Mouse (Mus musculus) forebrain, embryonic 13.5 days (tissue): Measurements from ENCODE around the gene Nlrp10. TPM values are rescaled to one million over a fixed set of nuclear protein-coding genes. Genes with fewer than 3 reads are reported as not detected.

Experiments
- ATAC-seq: fragments of 200-750 bp; cut with Nextera tagmentation; 2 replicates; pipeline ENCODE4 v1.8.0; 2017
- H3K27ac ChIP-seq: fragments of 300-500 bp; sonication (generic); 2 replicates; pipeline ENCODE4 v1.5.1; 2015; ENCODE audit warnings: inconsistent platforms, mild to moderate bottlenecking, moderate library complexity
- H3K27me3 ChIP-seq: fragments of 300-500 bp; sonication (generic); 2 replicates; pipeline ENCODE4 v1.6.1; 2015; ENCODE audit warnings: mild to moderate bottlenecking, inconsistent platforms
- H3K36me3 ChIP-seq: fragments of 300-500 bp; sonication (generic); 2 replicates; pipeline ENCODE4 v1.6.1; 2015; ENCODE audit warnings: mild to moderate bottlenecking, inconsistent platforms; ENCODE audit not compliant: poor library complexity, severe bottlenecking
- H3K4me1 ChIP-seq: fragments of 300-500 bp; sonication (generic); 2 replicates; pipeline ENCODE4 v1.6.1; 2015; ENCODE audit warnings: inconsistent platforms
- H3K4me2 ChIP-seq: fragments of 300-500 bp; sonication (generic); 2 replicates; pipeline ENCODE4 v1.6.1; 2015; ENCODE audit warnings: inconsistent platforms, mild to moderate bottlenecking, moderate library complexity
- H3K4me3 ChIP-seq: fragments of 300-500 bp; sonication (generic); 2 replicates; pipeline ENCODE4 v1.5.1; 2015; ENCODE audit warnings: mild to moderate bottlenecking, inconsistent platforms
- H3K9ac ChIP-seq: fragments of 300-500 bp; sonication (generic); 2 replicates; pipeline ENCODE4 v1.6.1; 2015; ENCODE audit warnings: mild to moderate bottlenecking, inconsistent platforms
- H3K9me3 ChIP-seq: fragments of 300-500 bp; sonication (generic); replicated peaks from 2 replicates; pipeline ENCODE4 v1.6.1; 2016; ENCODE audit warnings: inconsistent platforms
- WGBS: fragments of 180-500 bp; shearing (Covaris S2); methylation state at CpG from one replicate; pipeline ENCODE4 v1.1.7; 2015; 5-methylcytosine and 5-hydroxymethylcytosine counted together
- polyA plus RNA-seq: library from polyadenylated mRNA; unstranded; fragments of >200 nt; fragmentation: Nextera tagmentation; extraction: Ambion mirVana; gene quantifications from 2 replicates; pipeline ENCODE4 v1.2.1, GENCODE M21; 2015

Nlrp10 gene
- polyA plus RNA-seq, 1 experiment from 2014 or later: 0.05 TPM

DNA sequence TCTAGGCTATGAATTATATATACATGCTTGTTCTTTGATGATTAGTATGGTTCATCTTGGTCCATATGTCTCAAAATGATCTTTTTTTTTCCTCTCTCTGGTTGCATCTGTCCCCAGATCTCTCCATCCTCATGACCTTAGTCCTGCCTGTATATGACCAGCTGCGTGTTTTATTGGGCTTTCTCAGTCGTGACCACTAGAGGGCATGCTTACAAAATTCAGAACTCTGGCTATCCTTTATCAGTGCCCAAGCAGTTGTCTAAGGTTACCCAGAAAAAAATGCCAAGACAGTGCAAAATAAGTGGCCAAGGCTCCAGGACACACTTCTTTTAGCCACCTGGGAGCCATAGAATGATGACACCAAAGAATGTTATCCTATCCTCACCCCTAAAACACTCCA, 14.0 kb upstream of the Nlrp10 start:
- Histone ChIP-seq H3K27me3 (peaks cover 4% of the 10 kb centered on the region; the same call in 1 of the 2 replicates), H3K27ac (no peak overlapping the region), H3K9ac (no peak overlapping the region), H3K4me1 (no peaks in the 10 kb centered on the region), H3K4me2 (no peak overlapping the region), H3K4me3 (no peak overlapping the region), H3K36me3 (peaks cover 66% of the 10 kb centered on the region), H3K9me3 (no peaks in the 10 kb centered on the region)
- ATAC-seq: peak; percentile 65; the same call in 1 of the 2 replicates
- WGBS: 3% methylated on average over 2 of the region's 2 CpGs

DNA sequence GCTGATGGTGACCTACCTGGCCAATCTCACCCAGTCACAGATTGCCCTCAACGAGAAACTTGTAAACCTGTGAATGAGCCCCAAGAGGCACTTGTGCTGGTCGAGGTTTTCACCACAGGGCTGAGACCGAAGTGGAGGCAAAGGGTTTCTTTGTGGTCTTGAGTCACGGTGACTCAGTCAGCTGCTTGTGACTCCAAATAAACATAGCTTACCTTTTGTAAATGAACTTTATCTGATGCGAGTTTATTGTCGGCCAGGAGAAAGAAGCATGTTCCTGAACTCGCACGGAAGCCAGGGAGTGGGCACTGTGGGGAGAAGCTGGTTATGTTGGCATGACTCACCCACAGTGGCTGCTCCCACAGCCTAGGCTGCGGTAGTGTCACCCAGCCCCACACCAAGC, 11.5 kb upstream of the Nlrp10 start:
- no peak overlapping the region for H3K4me3 ChIP-seq
- ATAC-seq: no peak
- H3K36me3 ChIP-seq: peaks cover 90% of the 10 kb centered on the region
- H3K4me2 ChIP-seq: no peak overlapping the region
- no peak overlapping the region for H3K9ac ChIP-seq
- H3K27me3 ChIP-seq: no peaks in the 10 kb centered on the region
- H3K27ac ChIP-seq: no peak overlapping the region
- H3K9me3 ChIP-seq: no peaks in the 10 kb centered on the region
- H3K4me1 ChIP-seq: peaks cover 3% of the 10 kb centered on the region; the same call in 1 of the 2 replicates
- 94% methylated on average over 9 of the region's 9 CpGs for WGBS

DNA sequence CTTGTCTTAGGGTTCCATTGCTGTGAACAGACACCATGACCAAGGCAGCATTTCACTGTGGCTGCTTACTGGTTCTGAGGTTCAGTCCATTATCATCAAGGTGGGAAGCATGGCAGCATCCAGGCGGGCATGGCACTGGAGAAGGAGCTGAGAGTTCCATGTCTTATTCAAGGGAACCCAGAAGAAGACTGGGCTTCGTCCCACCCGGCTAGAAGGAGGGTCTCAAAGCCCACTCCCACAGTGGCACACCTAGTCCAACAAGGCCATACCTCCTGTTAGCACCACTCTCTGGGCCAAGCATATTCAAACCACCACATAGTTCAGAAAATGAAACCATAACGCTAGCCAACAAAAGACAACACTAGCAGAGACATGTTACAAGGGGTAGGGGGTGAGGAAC, 6.6 kb upstream of the Nlrp10 start:
- Histone ChIP-seq H3K27ac (no peak overlapping the region), H3K36me3 (peaks cover 51% of the 10 kb centered on the region), H3K4me2 (no peak overlapping the region), H3K9ac (no peak overlapping the region), H3K27me3 (no peaks in the 10 kb centered on the region), H3K4me3 (no peak overlapping the region), H3K9me3 (no peaks in the 10 kb centered on the region), H3K4me1 (peaks cover 20% of the 10 kb centered on the region)
- 98% methylated on average over 4 of the region's 4 CpGs for WGBS
- no peak for ATAC-seq

DNA sequence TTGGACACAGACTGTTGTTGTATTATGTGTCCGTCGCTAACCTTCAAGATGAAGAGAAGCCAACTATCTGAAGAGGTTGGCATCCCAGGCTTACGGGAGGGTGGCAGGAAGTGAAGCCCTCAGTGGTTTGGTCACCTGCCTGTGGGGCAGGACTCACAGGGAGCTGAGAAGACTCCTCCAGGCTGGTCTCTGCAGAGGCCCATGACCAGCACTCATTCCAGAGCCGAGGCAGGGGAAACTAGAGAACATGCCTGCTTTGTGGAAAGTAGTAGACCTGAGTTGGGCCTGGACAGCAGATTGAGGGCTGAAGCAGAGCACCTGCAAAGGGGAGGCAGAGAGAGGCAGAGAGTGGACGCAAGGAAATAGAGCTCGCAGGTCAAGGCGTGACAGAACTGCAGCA, 5.4 kb upstream of the Nlrp10 start:
- H3K4me2 ChIP-seq: peak overlapping the region; percentile 92
- H3K27me3 ChIP-seq: no peaks in the 10 kb centered on the region
- peak overlapping the region; percentile 99 for H3K4me3 ChIP-seq
- peaks cover 20% of the 10 kb centered on the region for H3K4me1 ChIP-seq
- no peak for ATAC-seq
- WGBS: 90% methylated on average over 7 of the region's 7 CpGs
- no peaks in the 10 kb centered on the region for H3K9me3 ChIP-seq
- H3K27ac ChIP-seq: no peak overlapping the region
- H3K36me3 ChIP-seq: peaks cover 39% of the 10 kb centered on the region
- H3K9ac ChIP-seq: peak overlapping the region; percentile 94

DNA sequence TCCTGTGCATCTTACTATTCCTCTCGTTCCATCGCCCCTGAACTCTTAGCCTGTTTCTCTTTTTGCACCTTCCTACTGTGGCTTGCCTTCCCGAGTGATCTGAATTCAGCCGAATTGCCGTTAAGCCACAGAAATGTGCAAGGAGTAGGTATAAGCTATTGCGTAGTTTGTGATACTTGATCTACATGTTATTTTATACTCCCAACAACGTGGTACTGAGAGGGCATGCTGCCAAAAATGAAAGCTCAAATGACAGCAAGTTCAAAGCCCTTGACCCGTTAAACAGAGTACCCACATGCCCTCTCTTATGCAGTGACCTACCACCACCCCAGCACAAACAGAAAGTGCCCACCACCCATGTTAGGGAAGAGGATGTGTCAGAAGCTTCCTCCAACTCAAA, 4.9 kb upstream of the Nlrp10 start:
- peak overlapping the region; percentile 94 for H3K9ac ChIP-seq
- peak overlapping the region; percentile 99 for H3K4me3 ChIP-seq
- H3K27ac ChIP-seq: peak overlapping the region; percentile 77; the same call in 1 of the 2 replicates
- peaks cover 20% of the 10 kb centered on the region for H3K4me1 ChIP-seq
- H3K9me3 ChIP-seq: no peaks in the 10 kb centered on the region
- no peak for ATAC-seq
- H3K4me2 ChIP-seq: peak overlapping the region; percentile 92
- peaks cover 33% of the 10 kb centered on the region for H3K36me3 ChIP-seq
- WGBS: 7% methylated on average over 8 of the region's 8 CpGs
- H3K27me3 ChIP-seq: no peaks in the 10 kb centered on the region

DNA sequence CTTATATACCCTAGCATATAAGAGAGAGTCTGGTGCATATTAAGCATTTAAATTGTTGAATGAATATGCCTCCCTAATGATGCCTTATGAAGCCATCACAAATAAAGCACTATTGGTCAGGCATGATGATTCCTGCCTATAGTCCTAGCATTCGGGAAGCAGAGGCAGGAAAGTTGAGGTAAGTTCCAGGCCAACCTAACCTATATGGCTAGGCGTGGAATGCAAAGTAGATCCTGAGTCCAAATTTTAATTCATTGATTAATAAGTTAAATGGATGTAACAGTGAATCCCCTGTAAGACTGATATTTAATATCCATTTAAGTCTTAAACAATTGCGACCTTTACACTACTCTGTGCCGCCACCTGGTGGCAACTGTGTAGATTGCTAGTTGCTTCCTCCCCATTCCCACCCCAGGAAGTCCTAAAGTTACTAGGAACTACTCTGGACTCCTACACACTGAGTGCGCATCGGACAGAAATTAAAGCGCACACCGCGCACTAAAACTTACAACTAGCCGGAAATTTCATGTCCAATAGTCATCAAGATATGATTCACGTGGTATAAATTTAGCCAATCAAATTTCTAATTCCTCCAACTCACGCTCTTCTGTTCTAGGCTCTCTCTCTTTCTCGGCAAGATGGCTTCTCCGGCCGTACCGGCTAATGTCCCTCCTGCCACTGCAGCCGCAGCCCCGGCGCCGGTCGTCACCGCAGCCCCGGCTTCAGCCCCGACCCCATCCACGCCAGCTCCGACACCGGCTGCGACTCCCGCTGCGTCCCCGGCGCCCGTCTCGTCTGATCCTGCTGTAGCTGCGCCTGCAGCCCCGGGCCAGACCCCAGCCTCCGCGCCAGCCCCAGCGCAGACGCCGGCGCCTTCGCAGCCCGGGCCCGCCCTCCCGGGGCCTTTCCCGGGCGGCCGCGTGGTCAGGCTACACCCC, 4.1 kb upstream of the Nlrp10 start, which contains the start of gene Eif3f:
Gene Eif3f, plus strand, starts transcription at position 624 of the 938 bp plus-strand sequence.
- Histone ChIP-seq H3K9ac (peak within 1 kb of the TSS; percentile 94), H3K36me3 (peaks cover 25% of the 10 kb centered on the region), H3K27ac (peak within 1 kb of the TSS; percentile 77), H3K4me1 (peaks cover 20% of the 10 kb centered on the region), H3K9me3 (no peaks in the 10 kb centered on the region), H3K27me3 (no peaks in the 10 kb centered on the region), H3K4me3 (peak within 1 kb of the TSS; percentile 99), H3K4me2 (peak within 1 kb of the TSS; percentile 92)
- peak; percentile 99 for ATAC-seq
- 2% methylated on average over 50 of the region's 50 CpGs for WGBS

DNA sequence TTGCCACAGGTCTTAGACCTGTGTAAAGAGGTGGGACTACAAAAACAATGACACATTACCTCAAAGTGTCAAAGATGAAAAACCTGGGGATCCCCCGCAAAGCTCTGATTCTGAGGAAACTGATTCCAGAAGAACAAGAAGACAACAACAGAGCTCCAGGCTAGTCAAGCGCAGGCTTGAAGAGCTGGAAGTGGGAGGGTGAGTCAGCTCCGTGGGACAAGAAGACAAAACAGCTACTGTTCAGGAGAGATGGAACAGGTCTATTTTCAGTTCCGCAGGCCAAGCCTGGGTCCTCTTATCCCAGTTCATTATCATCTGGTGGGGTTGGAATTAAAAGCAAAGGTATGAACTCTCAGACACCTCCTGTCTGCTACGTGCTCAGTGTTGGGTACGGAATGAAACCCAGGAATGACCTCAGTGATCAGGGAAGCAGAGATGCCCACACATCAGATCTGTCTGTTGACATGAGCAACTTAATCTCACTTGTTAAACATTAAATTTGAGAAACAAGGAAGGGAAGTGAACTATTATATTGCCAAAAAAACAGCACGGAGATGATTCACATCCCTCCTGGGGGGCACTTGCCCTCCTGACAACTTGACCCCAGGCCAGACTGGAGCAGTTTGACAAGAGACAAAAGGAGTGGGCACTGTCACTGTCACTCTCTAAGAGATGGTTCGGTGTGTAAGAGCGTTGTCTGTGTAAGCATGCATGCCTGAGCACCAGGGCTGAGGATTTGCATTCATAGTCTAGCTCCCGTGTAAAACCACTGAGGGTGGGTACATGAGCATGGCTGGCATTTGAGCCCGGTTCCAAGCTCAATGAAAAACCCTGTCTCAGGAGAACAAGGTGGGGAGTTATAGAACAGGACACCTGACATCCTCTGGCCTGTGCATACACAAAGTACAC, 1.4 kb downstream of the Nlrp10 start:
- Histone ChIP-seq H3K27ac (no peak overlapping the region), H3K4me3 (no peak overlapping the region), H3K4me2 (no peak overlapping the region), H3K27me3 (no peaks in the 10 kb centered on the region), H3K4me1 (no peaks in the 10 kb centered on the region), H3K9ac (no peak overlapping the region), H3K36me3 (no peaks in the 10 kb centered on the region), H3K9me3 (no peaks in the 10 kb centered on the region)
- ATAC-seq: no peak
- 82% methylated on average over 11 of the region's 11 CpGs for WGBS

DNA sequence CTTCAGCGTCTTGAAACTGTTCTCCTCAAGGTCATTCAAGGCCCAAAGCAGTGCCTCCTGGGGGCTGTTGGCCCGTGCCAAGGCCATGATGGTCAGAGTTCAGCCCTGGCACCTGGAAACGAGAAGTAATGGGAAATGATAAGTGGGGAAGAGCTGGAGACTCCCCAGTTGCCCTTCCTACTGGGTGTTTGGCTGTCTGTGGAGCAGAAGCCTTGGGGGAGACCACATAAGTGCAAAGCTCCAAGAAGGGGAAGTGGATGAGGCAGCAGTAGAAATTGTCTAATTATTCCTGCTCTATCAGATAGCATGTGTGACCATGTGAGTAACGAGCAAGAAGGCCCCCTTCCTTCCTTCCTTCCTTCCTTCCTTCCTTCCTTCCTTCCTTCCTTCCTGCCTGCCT, 2.9 kb downstream of the Nlrp10 start:
- H3K9ac ChIP-seq: no peak overlapping the region
- ATAC-seq: no peak
- no peak overlapping the region for H3K4me3 ChIP-seq
- H3K36me3 ChIP-seq: no peaks in the 10 kb centered on the region
- no peaks in the 10 kb centered on the region for H3K27me3 ChIP-seq
- H3K9me3 ChIP-seq: no peaks in the 10 kb centered on the region
- no peaks in the 10 kb centered on the region for H3K4me1 ChIP-seq
- H3K4me2 ChIP-seq: no peak overlapping the region
- WGBS: 68% methylated on average over 4 of the region's 4 CpGs
- H3K27ac ChIP-seq: no peak overlapping the region

DNA sequence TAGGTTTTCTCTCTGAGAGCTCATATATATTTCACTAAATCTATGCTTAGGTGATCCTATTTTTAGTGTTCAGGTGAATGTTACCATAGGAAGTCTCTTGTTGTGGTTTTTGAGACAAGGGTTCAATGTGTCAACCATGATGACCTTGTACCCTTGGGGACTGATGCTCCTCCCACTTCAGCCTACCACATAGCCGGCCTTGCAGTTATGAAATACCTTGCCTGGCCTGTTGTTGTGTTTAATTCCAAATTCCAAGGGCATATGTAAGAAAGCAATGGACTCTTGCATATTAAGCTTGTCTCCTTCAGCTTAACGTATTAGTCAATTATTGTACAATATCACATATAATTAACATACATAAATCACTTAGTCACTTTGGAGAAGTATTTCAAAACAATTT, 26.0 kb downstream of the Nlrp10 start:
- ATAC-seq: no peak
- no peak overlapping the region for H3K4me2 ChIP-seq
- WGBS: 91% methylated on average over 2 of the region's 2 CpGs

DNA sequence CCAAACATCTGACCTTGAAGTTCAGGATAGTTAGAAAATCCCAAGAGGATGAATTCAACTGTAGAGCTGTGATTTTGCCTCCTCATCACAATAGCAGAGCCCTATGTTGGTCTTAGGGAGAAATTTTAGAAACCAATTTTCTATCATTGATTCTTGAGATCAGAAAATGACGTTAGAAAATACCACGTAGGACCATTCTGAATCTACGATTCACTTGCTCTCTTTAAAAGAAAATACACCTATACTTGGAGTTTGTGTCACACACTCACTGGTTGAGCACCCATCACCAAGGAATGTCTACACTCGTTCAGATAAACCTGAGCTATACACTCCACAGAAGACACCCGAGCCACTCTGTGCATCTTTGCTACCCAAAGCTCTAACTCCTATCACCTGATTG, 35.7 kb downstream of the Nlrp10 start, which contains the start of gene Olfr519:
Gene Olfr519, minus strand, starts transcription at position 101 of the 400 bp plus-strand sequence.
- no peak for ATAC-seq
- H3K9me3 ChIP-seq: no peaks in the 10 kb centered on the region
- no peaks in the 10 kb centered on the region for H3K36me3 ChIP-seq
- 90% methylated on average over 5 of the region's 5 CpGs for WGBS
- no peak within 1 kb of the TSS for H3K27ac ChIP-seq
- no peak within 1 kb of the TSS for H3K9ac ChIP-seq
- no peak within 1 kb of the TSS for H3K4me2 ChIP-seq
- H3K4me3 ChIP-seq: no peak within 1 kb of the TSS
- H3K4me1 ChIP-seq: no peaks in the 10 kb centered on the region
- no peaks in the 10 kb centered on the region for H3K27me3 ChIP-seq

More for the DNA sequence above, 26.0 kb downstream of the Nlrp10 start:
- Histone ChIP-seq H3K4me3 (no peak overlapping the region), H3K4me1 (no peaks in the 10 kb centered on the region), H3K9me3 (no peaks in the 10 kb centered on the region), H3K27ac (no peak overlapping the region), H3K9ac (no peak overlapping the region), H3K27me3 (no peaks in the 10 kb centered on the region), H3K36me3 (no peaks in the 10 kb centered on the region)

DNA sequence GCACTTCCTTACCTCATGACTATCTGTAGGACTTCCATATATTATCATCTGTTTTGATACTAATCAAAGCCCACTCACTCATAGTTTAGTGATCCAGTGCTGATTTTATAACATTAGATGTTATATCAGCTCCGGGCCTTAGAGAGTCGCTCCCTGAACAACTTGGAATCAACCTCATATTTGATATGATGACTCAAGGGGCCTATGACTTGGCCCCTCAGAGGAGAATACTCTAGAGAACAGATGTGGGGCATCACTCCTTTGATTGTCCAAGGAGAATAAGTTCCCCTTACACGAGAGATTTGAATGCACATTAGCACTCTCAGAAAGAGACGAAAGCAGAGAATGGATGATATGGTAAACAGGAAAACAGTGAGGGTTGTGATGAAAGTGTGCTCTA, 45.1 kb downstream of the Nlrp10 start, which contains the start of gene Olfr518:
Gene Olfr518, minus strand, starts transcription at position 101 of the 400 bp plus-strand sequence.
- WGBS: 82% methylated on average over 4 of the region's 4 CpGs
- ATAC-seq: no peak
- no peaks in the 10 kb centered on the region for H3K27me3 ChIP-seq
- no peak within 1 kb of the TSS for H3K4me3 ChIP-seq
- no peak within 1 kb of the TSS for H3K27ac ChIP-seq
- H3K36me3 ChIP-seq: no peaks in the 10 kb centered on the region
- H3K9ac ChIP-seq: no peak within 1 kb of the TSS
- no peaks in the 10 kb centered on the region for H3K9me3 ChIP-seq
- H3K4me1 ChIP-seq: no peaks in the 10 kb centered on the region
- H3K4me2 ChIP-seq: no peak within 1 kb of the TSS

DNA sequence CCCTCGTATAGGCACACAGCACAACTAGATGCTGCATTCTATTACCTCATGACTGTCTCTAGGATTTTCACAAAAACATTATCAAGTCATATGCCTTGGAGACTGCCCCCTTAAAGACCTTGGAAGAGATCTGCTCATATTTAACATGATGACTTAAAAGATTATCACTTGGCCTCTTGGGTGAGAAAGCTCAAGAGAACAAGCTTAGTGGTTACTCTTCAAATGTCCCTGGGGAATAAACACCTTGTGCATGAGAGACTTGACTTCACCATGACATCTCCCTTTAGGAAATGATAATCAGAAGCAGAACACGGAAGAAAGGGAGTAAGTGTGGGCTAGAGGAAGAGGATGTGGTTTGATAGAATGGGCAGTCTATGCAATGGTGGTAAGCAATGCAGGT, 57.7 kb downstream of the Nlrp10 start, which contains the start of gene Olfr517:
Gene Olfr517, minus strand, starts transcription at position 101 of the 400 bp plus-strand sequence.
- Histone ChIP-seq H3K9me3 (no peaks in the 10 kb centered on the region), H3K27me3 (no peaks in the 10 kb centered on the region), H3K27ac (no peak within 1 kb of the TSS), H3K4me3 (no peak within 1 kb of the TSS), H3K9ac (no peak within 1 kb of the TSS), H3K4me1 (no peaks in the 10 kb centered on the region), H3K4me2 (no peak within 1 kb of the TSS), H3K36me3 (no peaks in the 10 kb centered on the region)
- ATAC-seq: no peak
- 66% methylated on average over 2 of the region's 2 CpGs for WGBS
